Mouse (Mus musculus): ENCODE results near the gene Emilin3. TPM values are rescaled to one million over a fixed set of nuclear protein-coding genes. Genes with fewer than 3 reads are reported as not detected.

Emilin3 gene
- polyA plus RNA-seq, 1 experiment from 2014 or later: 4.5 TPM

- no peaks in the 10 kb centered on the region for H3K9me3 ChIP-seq (replicated peaks)
- DNase-seq (ENCODE audit: low spot score): no peak
- H3K27me3 ChIP-seq (ENCODE audit: low read depth, poor library complexity, severe bottlenecking): 0 out of 2 replicates have a peak, but pooled peaks cover 3% of the 10 kb centered on the region
- H3K36me3 ChIP-seq: no peaks in the 10 kb centered on the region
- H3K4me3 ChIP-seq: no peak overlapping the region
- WGBS: 83% methylated on average over 4 of the region's 4 CpGs
- H3K27ac ChIP-seq (replicated peaks): no peak overlapping the region
- no peaks in the 10 kb centered on the region for H3K4me1 ChIP-seq
These were observed 22.3 kb upstream of the Emilin3 start for GRCm38 (mm10) chr2:160934451-160934850.

- H3K9me3 ChIP-seq (replicated peaks): no peaks in the 10 kb centered on the region
- WGBS: 61% methylated on average over 5 of the region's 5 CpGs
- no peaks in the 10 kb centered on the region for H3K36me3 ChIP-seq
- 0 out of 2 replicates have a peak, but pooled peaks cover 3% of the 10 kb centered on the region for H3K27me3 ChIP-seq (ENCODE audit: low read depth, poor library complexity, severe bottlenecking)
- no peak overlapping the region for H3K4me3 ChIP-seq
- H3K4me1 ChIP-seq: no peaks in the 10 kb centered on the region
- no peak for DNase-seq (ENCODE audit: low spot score)
- H3K27ac ChIP-seq (replicated peaks): no peak overlapping the region
These were observed 21.8 kb upstream of the Emilin3 start for GRCm38 (mm10) chr2:160933890-160934289.

- H3K27me3 ChIP-seq (ENCODE audit: low read depth, poor library complexity, severe bottlenecking): 0 out of 2 replicates have a peak, but pooled peaks cover 3% of the 10 kb centered on the region
- no peak for DNase-seq (ENCODE audit: low spot score)
- H3K36me3 ChIP-seq: no peaks in the 10 kb centered on the region
- no peak overlapping the region for H3K27ac ChIP-seq (replicated peaks)
- no peaks in the 10 kb centered on the region for H3K4me1 ChIP-seq
- H3K9me3 ChIP-seq (replicated peaks): no peaks in the 10 kb centered on the region
- WGBS: 79% methylated on average over 3 of the region's 3 CpGs
- no peak overlapping the region for H3K4me3 ChIP-seq
These were observed 20.9 kb upstream of the Emilin3 start for GRCm38 (mm10) chr2:160932981-160933380.

GRCm38 (mm10) chr2:160932325-160932724, 20.2 kb upstream of the Emilin3 start:
- H3K9me3 ChIP-seq (replicated peaks): no peaks in the 10 kb centered on the region
- no peaks in the 10 kb centered on the region for H3K36me3 ChIP-seq
- 0 out of 2 replicates have a peak, but pooled peaks cover 3% of the 10 kb centered on the region for H3K27me3 ChIP-seq (ENCODE audit: low read depth, poor library complexity, severe bottlenecking)
- no peaks in the 10 kb centered on the region for H3K4me1 ChIP-seq
- H3K4me3 ChIP-seq: no peak overlapping the region
- no peak for DNase-seq (ENCODE audit: low spot score)
- 74% methylated on average over 8 of the region's 8 CpGs for WGBS
- no peak overlapping the region for H3K27ac ChIP-seq (replicated peaks)

- Histone ChIP-seq H3K9me3 (replicated peaks) (no peaks in the 10 kb centered on the region), H3K4me3 (no peak overlapping the region), H3K27me3 (ENCODE audit: low read depth, poor library complexity, severe bottlenecking) (0 out of 2 replicates have a peak, but pooled peaks cover 3% of the 10 kb centered on the region), H3K4me1 (no peaks in the 10 kb centered on the region), H3K36me3 (no peaks in the 10 kb centered on the region), H3K27ac (replicated peaks) (no peak overlapping the region)
- no peak for DNase-seq (ENCODE audit: low spot score)
- WGBS: 94% methylated on average over 5 of the region's 5 CpGs
These were observed 19.2 kb upstream of the Emilin3 start for GRCm38 (mm10) chr2:160931378-160931777.

GRCm38 (mm10) chr2:160925203-160925602, 13.1 kb upstream of the Emilin3 start:
- no peaks in the 10 kb centered on the region for H3K27me3 ChIP-seq (ENCODE audit: low read depth, poor library complexity, severe bottlenecking)
- 0 out of 2 replicates have a peak overlapping the region, but pooled peaks have one; percentile 9 for H3K27ac ChIP-seq (replicated peaks)
- no peak for DNase-seq (ENCODE audit: low spot score)
- H3K9me3 ChIP-seq (replicated peaks): no peaks in the 10 kb centered on the region
- WGBS: 86% methylated on average over 9 of the region's 9 CpGs
- no peaks in the 10 kb centered on the region for H3K36me3 ChIP-seq
- peaks cover 3% of the 10 kb centered on the region; the same call in 1 of the 2 replicates for H3K4me1 ChIP-seq
- H3K4me3 ChIP-seq: no peak overlapping the region

GRCm38 (mm10) chr2:160921285-160921684, 9.2 kb upstream of the Emilin3 start:
- DNase-seq (ENCODE audit: low spot score): no peak
- Histone ChIP-seq H3K4me3 (no peak overlapping the region), H3K27ac (replicated peaks) (no peak overlapping the region), H3K9me3 (replicated peaks) (no peaks in the 10 kb centered on the region), H3K36me3 (no peaks in the 10 kb centered on the region), H3K27me3 (ENCODE audit: low read depth, poor library complexity, severe bottlenecking) (0 out of 2 replicates have a peak, but pooled peaks cover under 1% of the 10 kb centered on the region), H3K4me1 (peaks cover 21% of the 10 kb centered on the region)
- 75% methylated on average over 4 of the region's 7 CpGs for WGBS

GRCm38 (mm10) chr2:160918930-160919215, 6.7 kb upstream of the Emilin3 start:
- DNase-seq (ENCODE audit: low spot score): no peak
- peaks cover 25% of the 10 kb centered on the region for H3K27me3 ChIP-seq (ENCODE audit: low read depth, poor library complexity, severe bottlenecking)
- 87% methylated on average over 2 of the region's 2 CpGs for WGBS
- H3K4me1 ChIP-seq: peaks cover 21% of the 10 kb centered on the region
- H3K9me3 ChIP-seq (replicated peaks): no peaks in the 10 kb centered on the region
- peak overlapping the region; percentile 72 for H3K27ac ChIP-seq (replicated peaks)
- no peaks in the 10 kb centered on the region for H3K36me3 ChIP-seq
- 0 out of 2 replicates have a peak overlapping the region, but pooled peaks have one; percentile 11 for H3K4me3 ChIP-seq

- peaks cover 30% of the 10 kb centered on the region for H3K27me3 ChIP-seq (ENCODE audit: low read depth, poor library complexity, severe bottlenecking)
- DNase-seq (ENCODE audit: low spot score): peak; percentile 59
- 0 out of 2 replicates have a peak overlapping the region, but pooled peaks have one; percentile 11 for H3K4me3 ChIP-seq
- H3K4me1 ChIP-seq: peaks cover 21% of the 10 kb centered on the region
- no peaks in the 10 kb centered on the region for H3K9me3 ChIP-seq (replicated peaks)
- 42% methylated on average over 8 of the region's 8 CpGs for WGBS
- no peaks in the 10 kb centered on the region for H3K36me3 ChIP-seq
- peak overlapping the region; percentile 72 for H3K27ac ChIP-seq (replicated peaks)
These were observed 6.2 kb upstream of the Emilin3 start for GRCm38 (mm10) chr2:160918154-160918929.

- no peak overlapping the region for H3K4me3 ChIP-seq
- H3K9me3 ChIP-seq (replicated peaks): no peaks in the 10 kb centered on the region
- H3K4me1 ChIP-seq: peaks cover 25% of the 10 kb centered on the region
- peaks cover 40% of the 10 kb centered on the region for H3K27me3 ChIP-seq (ENCODE audit: low read depth, poor library complexity, severe bottlenecking)
- H3K36me3 ChIP-seq: no peaks in the 10 kb centered on the region
- no peak for DNase-seq (ENCODE audit: low spot score)
- 95% methylated on average over 3 of the region's 3 CpGs for WGBS
- H3K27ac ChIP-seq (replicated peaks): no peak overlapping the region
These were observed 5.2 kb upstream of the Emilin3 start for GRCm38 (mm10) chr2:160917313-160917712.

GRCm38 (mm10) chr2:160916714-160917113, 4.6 kb upstream of the Emilin3 start:
- Histone ChIP-seq H3K36me3 (no peaks in the 10 kb centered on the region), H3K9me3 (replicated peaks) (no peaks in the 10 kb centered on the region), H3K4me1 (peaks cover 30% of the 10 kb centered on the region), H3K27ac (replicated peaks) (no peak overlapping the region), H3K27me3 (ENCODE audit: low read depth, poor library complexity, severe bottlenecking) (peaks cover 46% of the 10 kb centered on the region), H3K4me3 (no peak overlapping the region)
- WGBS: 89% methylated on average over 8 of the region's 8 CpGs
- DNase-seq (ENCODE audit: low spot score): no peak

- Histone ChIP-seq H3K4me3 (no peak overlapping the region), H3K4me1 (peaks cover 33% of the 10 kb centered on the region), H3K36me3 (no peaks in the 10 kb centered on the region), H3K27ac (replicated peaks) (0 out of 2 replicates have a peak overlapping the region, but pooled peaks have one; percentile 9), H3K9me3 (replicated peaks) (no peaks in the 10 kb centered on the region), H3K27me3 (ENCODE audit: low read depth, poor library complexity, severe bottlenecking) (peaks cover 53% of the 10 kb centered on the region)
- DNase-seq (ENCODE audit: low spot score): no peak
- WGBS: 82% methylated on average over 13 of the region's 13 CpGs
These were observed 3.9 kb upstream of the Emilin3 start for GRCm38 (mm10) chr2:160915821-160916610.

GRCm38 (mm10) chr2:160914656-160915055, 2.5 kb upstream of the Emilin3 start:
- Histone ChIP-seq H3K36me3 (no peaks in the 10 kb centered on the region), H3K27me3 (ENCODE audit: low read depth, poor library complexity, severe bottlenecking) (peaks cover 67% of the 10 kb centered on the region)
- WGBS: 87% methylated on average over 9 of the region's 9 CpGs

More at GRCm38 (mm10) chr2:160914656-160915055, 2.5 kb upstream of the Emilin3 start:
- H3K9me3 ChIP-seq (replicated peaks): no peaks in the 10 kb centered on the region
- no peak for DNase-seq (ENCODE audit: low spot score)
- H3K4me3 ChIP-seq: no peak overlapping the region
- peaks cover 33% of the 10 kb centered on the region for H3K4me1 ChIP-seq
- H3K27ac ChIP-seq (replicated peaks): no peak overlapping the region

Measured in midbrain, embryonic 10.5 days (tissue).